Mouse (Mus musculus): ENCODE measurements around the gene Pdzd9. TPM values are rescaled to one million over a fixed set of nuclear protein-coding genes. Genes with fewer than 3 reads are reported as not detected.
"Not testable (repeated sequence)": the region's sequence is repeated elsewhere in the genome, so short reads cannot be mapped to it uniquely, and the experiment has no call there.

Pdzd9 gene
- polyA plus RNA-seq (2015; fragmentation: Nextera tagmentation; extraction: Ambion mirVana), result 0.33 and 0.68 TPM in 2 replicates

DNA sequence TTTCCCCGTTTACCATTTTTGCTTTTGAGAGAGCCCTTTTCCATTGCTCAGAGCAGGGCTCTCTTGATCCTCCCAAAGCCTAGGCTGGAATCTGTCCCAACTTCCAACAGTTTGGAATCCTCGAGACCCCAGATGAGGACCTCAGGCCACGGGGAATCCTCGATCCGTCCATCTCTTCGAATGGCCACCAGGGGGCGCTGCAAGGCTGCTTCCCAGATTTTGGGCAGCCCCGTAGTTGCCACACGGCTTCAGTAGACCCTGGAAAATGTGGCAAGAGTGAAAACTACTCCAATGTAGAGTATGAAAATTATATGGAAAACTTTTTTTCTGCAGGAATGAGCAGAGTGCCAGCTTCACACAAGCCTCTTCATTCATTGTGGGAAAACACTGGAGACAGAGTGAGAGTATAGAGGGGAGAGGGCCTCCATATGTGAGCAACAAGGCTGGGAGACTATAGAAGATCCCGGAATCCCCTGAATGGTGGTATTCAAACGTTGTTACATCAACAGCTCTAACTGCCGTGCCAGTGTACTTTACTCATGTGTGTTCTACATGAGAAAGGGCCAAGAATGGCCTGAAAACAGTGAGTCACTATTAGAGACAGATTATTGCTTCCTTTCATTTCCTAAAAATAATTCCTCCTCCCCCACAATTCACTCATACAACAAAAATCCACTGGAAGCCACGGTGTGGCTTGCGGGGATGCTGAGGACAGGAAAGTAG is at the start of gene Pdzd9:
Gene Pdzd9 (minus strand): TSS at position 191 of the 723 bp plus-strand sequence.
- H3K4me1 ChIP-seq (replicated peaks; ENCODE audit: control insufficient read depth, insufficient read depth, low read length), result no peaks in the 10 kb centered on the region
- H3K9ac ChIP-seq (ENCODE audit: low read depth, low read length), result no peak within 1 kb of the TSS
- peak; percentile 56; the same call in 1 of the 2 replicates for ATAC-seq
- peak; percentile 96 for TF ChIP-seq CTCF (IDR thresholded peaks at IDR 0.05; ENCODE audit: low read depth)
- H3K36me3 ChIP-seq (ENCODE audit: control insufficient read depth, insufficient read depth), result no peaks in the 10 kb centered on the region
- WGBS, result 20% methylated on average over 14 of the region's 14 CpGs
- H3K9me3 ChIP-seq (ENCODE audit: control insufficient read depth), result no peaks in the 10 kb centered on the region
- no peak within 1 kb of the TSS for H3K4me3 ChIP-seq (ENCODE audit: low read depth, low read length)
- H3K27me3 ChIP-seq (replicated peaks; ENCODE audit: control insufficient read depth, insufficient read depth, low read length), result no peaks in the 10 kb centered on the region
- H3K4me2 ChIP-seq (replicated peaks; ENCODE audit: low read depth), result peak within 1 kb of the TSS; percentile 43; the same call in 1 of the 2 replicates
- H3K27ac ChIP-seq (ENCODE audit: low read depth, low read length), result no peak within 1 kb of the TSS

GRCm38 (mm10) chr7:120717261-120717660 is 47.1 kb upstream of the Pdzd9 start:
- H3K36me3 ChIP-seq (ENCODE audit: control insufficient read depth, insufficient read depth), result no peaks in the 10 kb centered on the region
- H3K9me3 ChIP-seq (ENCODE audit: control insufficient read depth), result no peaks in the 10 kb centered on the region
- no peaks in the 10 kb centered on the region for H3K27me3 ChIP-seq (replicated peaks; ENCODE audit: control insufficient read depth, insufficient read depth, low read length)
- H3K9ac ChIP-seq (ENCODE audit: low read depth, low read length), result no peak overlapping the region
- H3K27ac ChIP-seq (ENCODE audit: low read depth, low read length), result no peak overlapping the region
- no peaks in the 10 kb centered on the region for H3K4me1 ChIP-seq (replicated peaks; ENCODE audit: control insufficient read depth, insufficient read depth, low read length)
- 62% methylated on average over 2 of the region's 2 CpGs for WGBS
- no peak overlapping the region for H3K4me2 ChIP-seq (replicated peaks; ENCODE audit: low read depth)
- no peak for ATAC-seq
- H3K4me3 ChIP-seq (ENCODE audit: low read depth, low read length), result no peak overlapping the region
- no peak for TF ChIP-seq CTCF (IDR thresholded peaks at IDR 0.05; ENCODE audit: low read depth)

- H3K27me3 ChIP-seq (replicated peaks; ENCODE audit: control insufficient read depth, insufficient read depth, low read length); H3K27ac ChIP-seq (ENCODE audit: low read depth, low read length); H3K9ac ChIP-seq (ENCODE audit: low read depth, low read length); H3K4me2 ChIP-seq (replicated peaks; ENCODE audit: low read depth); H3K4me3 ChIP-seq (ENCODE audit: low read depth, low read length); H3K9me3 ChIP-seq (ENCODE audit: control insufficient read depth); ATAC-seq; H3K36me3 ChIP-seq (ENCODE audit: control insufficient read depth, insufficient read depth); H3K4me1 ChIP-seq (replicated peaks; ENCODE audit: control insufficient read depth, insufficient read depth, low read length): not testable (repeated sequence)
- 87% methylated on average over 11 of the region's 11 CpGs for WGBS
Observed at GRCm38 (mm10) chr7:120713951-120714350, 43.8 kb upstream of the Pdzd9 start.

GRCm38 (mm10) chr7:120713225-120713624 is 43.1 kb upstream of the Pdzd9 start:
- no peak for ATAC-seq
- TF ChIP-seq CTCF (IDR thresholded peaks at IDR 0.05; ENCODE audit: low read depth), result no peak

GRCm38 (mm10) chr7:120712071-120712470 is 41.9 kb upstream of the Pdzd9 start:
- H3K27ac ChIP-seq (ENCODE audit: low read depth, low read length), result no peak overlapping the region
- H3K36me3 ChIP-seq (ENCODE audit: control insufficient read depth, insufficient read depth), result no peaks in the 10 kb centered on the region
- TF ChIP-seq CTCF (IDR thresholded peaks at IDR 0.05; ENCODE audit: low read depth), result no peak
- ATAC-seq, result no peak
- H3K9me3 ChIP-seq (ENCODE audit: control insufficient read depth), result no peaks in the 10 kb centered on the region
- no peaks in the 10 kb centered on the region for H3K27me3 ChIP-seq (replicated peaks; ENCODE audit: control insufficient read depth, insufficient read depth, low read length)
- WGBS, result 93% methylated on average over 2 of the region's 2 CpGs
- no peak overlapping the region for H3K4me2 ChIP-seq (replicated peaks; ENCODE audit: low read depth)
- H3K4me1 ChIP-seq (replicated peaks; ENCODE audit: control insufficient read depth, insufficient read depth, low read length), result no peaks in the 10 kb centered on the region
- no peak overlapping the region for H3K4me3 ChIP-seq (ENCODE audit: low read depth, low read length)
- H3K9ac ChIP-seq (ENCODE audit: low read depth, low read length), result no peak overlapping the region

More at GRCm38 (mm10) chr7:120713225-120713624, 43.1 kb upstream of the Pdzd9 start:
- H3K27ac ChIP-seq (ENCODE audit: low read depth, low read length), result no peak overlapping the region
- H3K27me3 ChIP-seq (replicated peaks; ENCODE audit: control insufficient read depth, insufficient read depth, low read length), result no peaks in the 10 kb centered on the region
- no peaks in the 10 kb centered on the region for H3K9me3 ChIP-seq (ENCODE audit: control insufficient read depth)
- no peak overlapping the region for H3K9ac ChIP-seq (ENCODE audit: low read depth, low read length)
- no peaks in the 10 kb centered on the region for H3K4me1 ChIP-seq (replicated peaks; ENCODE audit: control insufficient read depth, insufficient read depth, low read length)
- WGBS, result 91% methylated on average over 2 of the region's 2 CpGs
- no peak overlapping the region for H3K4me2 ChIP-seq (replicated peaks; ENCODE audit: low read depth)
- no peaks in the 10 kb centered on the region for H3K36me3 ChIP-seq (ENCODE audit: control insufficient read depth, insufficient read depth)
- no peak overlapping the region for H3K4me3 ChIP-seq (ENCODE audit: low read depth, low read length)

GRCm38 (mm10) chr7:120703888-120704287 is 33.7 kb upstream of the Pdzd9 start:
- TF ChIP-seq CTCF (IDR thresholded peaks at IDR 0.05; ENCODE audit: low read depth), result no peak
- ATAC-seq, result no peak
- H3K4me2 ChIP-seq (replicated peaks; ENCODE audit: low read depth), result no peak overlapping the region
- H3K36me3 ChIP-seq (ENCODE audit: control insufficient read depth, insufficient read depth), result no peaks in the 10 kb centered on the region
- H3K27me3 ChIP-seq (replicated peaks; ENCODE audit: control insufficient read depth, insufficient read depth, low read length), result no peaks in the 10 kb centered on the region
- no peak overlapping the region for H3K4me3 ChIP-seq (ENCODE audit: low read depth, low read length)
- H3K9me3 ChIP-seq (ENCODE audit: control insufficient read depth), result no peaks in the 10 kb centered on the region
- H3K9ac ChIP-seq (ENCODE audit: low read depth, low read length), result no peak overlapping the region
- no peaks in the 10 kb centered on the region for H3K4me1 ChIP-seq (replicated peaks; ENCODE audit: control insufficient read depth, insufficient read depth, low read length)
- H3K27ac ChIP-seq (ENCODE audit: low read depth, low read length), result no peak overlapping the region
- WGBS, result 62% methylated on average over 3 of the region's 3 CpGs

Data from intestine, postnatal 0 days (tissue).